In genomic region chr6:134924262-134924661, GRCm38 (mm10) we compare ENCODE assay signal across 14 mouse cellular contexts. TPM values are rescaled to one million over a fixed set of nuclear protein-coding genes. Genes with fewer than 3 reads are reported as not detected.
A peak's percentile ranks its signal among the peaks of the same experiment; 100 is the strongest.
DNase-seq lines count a peak whose midpoint lies in the region; ATAC-seq lines count a peak whose summit lies in the region.
"Had no signal": no experiment of that assay in that cellular context is flagged by ENCODE, and none has a peak within 500 bp of the region (broad histone marks: within the 10 kb centered on the region; RNA-seq: fewer than 3 reads in every experiment).

No protein-coding gene starts in this region.

- no peaks in the 10 kb centered on the region for H3K27me3 ChIP-seq in hindbrain, embryonic 14.5 days (ENCODE audit: control insufficient read depth, insufficient read depth, low read length)
- no peaks in the 10 kb centered on the region for H3K27me3 ChIP-seq in hindbrain, embryonic 12.5 days
- H3K27me3 ChIP-seq in neural tube, embryonic 12.5 days (replicated peaks) = no peaks in the 10 kb centered on the region
- no peaks in the 10 kb centered on the region for H3K27me3 ChIP-seq in hindbrain, embryonic 16.5 days (replicated peaks; ENCODE audit: control insufficient read depth, insufficient read depth, low read length)
- no peaks in the 10 kb centered on the region for H3K27me3 ChIP-seq in neural tube, embryonic 14.5 days (ENCODE audit: control insufficient read depth, insufficient read depth, low read length)
- no peaks in the 10 kb centered on the region for H3K27me3 ChIP-seq in heart, embryonic 12.5 days (replicated peaks)
- H3K27me3 ChIP-seq: kidney, embryonic 15.5 days; liver, embryonic 13.5 days had no signal

- no peak overlapping the region for H3K27ac ChIP-seq in hindbrain, embryonic 14.5 days
- no peak overlapping the region for H3K27ac ChIP-seq in hindbrain, embryonic 12.5 days
- no peak overlapping the region for H3K27ac ChIP-seq in neural tube, embryonic 12.5 days
- H3K27ac ChIP-seq in hindbrain, embryonic 16.5 days (ENCODE audit: low read depth, low read length) = no peak overlapping the region
- H3K27ac ChIP-seq in neural tube, embryonic 14.5 days (ENCODE audit: low read depth, low read length) = no peak overlapping the region
- H3K27ac ChIP-seq in heart, embryonic 12.5 days (ENCODE audit: poor library complexity, severe bottlenecking) = no peak overlapping the region
- H3K27ac ChIP-seq: kidney, embryonic 15.5 days had no signal

- H3K9ac ChIP-seq in hindbrain, embryonic 14.5 days = no peak overlapping the region; the same call in 1 of the 2 replicates
- H3K9ac ChIP-seq in hindbrain, embryonic 12.5 days = no peak overlapping the region
- no peak overlapping the region for H3K9ac ChIP-seq in neural tube, embryonic 12.5 days
- no peak overlapping the region for H3K9ac ChIP-seq in hindbrain, embryonic 16.5 days (ENCODE audit: low read depth, low read length)
- H3K9ac ChIP-seq in neural tube, embryonic 14.5 days (replicated peaks; ENCODE audit: low read depth, low read length) = no peak overlapping the region
- H3K9ac ChIP-seq in heart, embryonic 12.5 days = no peak overlapping the region
- H3K9ac ChIP-seq: kidney, embryonic 15.5 days had no signal

- ATAC-seq in hindbrain, embryonic 14.5 days (ENCODE audit: low FRiP score) = no peak
- ATAC-seq in hindbrain, embryonic 12.5 days (ENCODE audit: low FRiP score) = no peak
- ATAC-seq in neural tube, embryonic 12.5 days (ENCODE audit: low FRiP score, low read depth) = no peak
- ATAC-seq in hindbrain, embryonic 16.5 days = no peak
- no peak for ATAC-seq in neural tube, embryonic 14.5 days (ENCODE audit: low read depth)
- ATAC-seq in heart, embryonic 12.5 days (ENCODE audit: insufficient number of reproducible peaks, low FRiP score) = no peak

- peak overlapping the region; percentile 95 for H3K4me2 ChIP-seq in hindbrain, embryonic 14.5 days (replicated peaks)
- H3K4me2 ChIP-seq in hindbrain, embryonic 12.5 days (replicated peaks) = no peak overlapping the region; the same call in 1 of the 2 replicates
- H3K4me2 ChIP-seq in neural tube, embryonic 12.5 days (replicated peaks) = peak overlapping the region; percentile 45; the same call in 1 of the 2 replicates
- H3K4me2 ChIP-seq in hindbrain, embryonic 16.5 days (ENCODE audit: low read length) = peak overlapping the region; percentile 32
- no peak overlapping the region for H3K4me2 ChIP-seq in neural tube, embryonic 14.5 days (ENCODE audit: low read depth, low read length)
- H3K4me2 ChIP-seq in heart, embryonic 12.5 days = no peak overlapping the region
- H3K4me2 ChIP-seq: heart, embryonic 11.5 days; kidney, embryonic 15.5 days had no signal

- DNase-seq in hindbrain, embryonic 14.5 days (ENCODE audit: low spot score) = no peak
- no peak for DNase-seq in neural tube, embryonic 10.5 days (ENCODE audit: extremely low spot score, low spot score)
- no peak for DNase-seq in yolk sac, embryonic 10.5 days (ENCODE audit: low spot score)
- DNase-seq: adrenal gland, postnatal 14 days; liver, embryonic 13.5 days; retina, postnatal 1 day; thymus, postnatal 25 days had no signal

- H3K4me1 ChIP-seq in hindbrain, embryonic 14.5 days (replicated peaks; ENCODE audit: control insufficient read depth, insufficient read depth, low read length) = peaks cover 31% of the 10 kb centered on the region
- peaks cover 52% of the 10 kb centered on the region for H3K4me1 ChIP-seq in hindbrain, embryonic 12.5 days
- peaks cover 41% of the 10 kb centered on the region for H3K4me1 ChIP-seq in neural tube, embryonic 12.5 days
- peaks cover 25% of the 10 kb centered on the region for H3K4me1 ChIP-seq in hindbrain, embryonic 16.5 days (ENCODE audit: control insufficient read depth, insufficient read depth, low read depth, low read length)
- peaks cover 28% of the 10 kb centered on the region for H3K4me1 ChIP-seq in neural tube, embryonic 14.5 days (ENCODE audit: control insufficient read depth, insufficient read depth, low read length)
- H3K4me1 ChIP-seq in heart, embryonic 12.5 days (replicated peaks) = peaks cover 27% of the 10 kb centered on the region

- no peak overlapping the region for H3K4me3 ChIP-seq in hindbrain, embryonic 14.5 days (replicated peaks; ENCODE audit: low read length)
- H3K4me3 ChIP-seq in hindbrain, embryonic 12.5 days = no peak overlapping the region
- H3K4me3 ChIP-seq in neural tube, embryonic 12.5 days = no peak overlapping the region
- no peak overlapping the region for H3K4me3 ChIP-seq in hindbrain, embryonic 16.5 days (ENCODE audit: low read length)
- H3K4me3 ChIP-seq in neural tube, embryonic 14.5 days (ENCODE audit: low read depth, low read length) = peak overlapping the region; percentile 4; the same call in 1 of the 2 replicates
- H3K4me3 ChIP-seq in heart, embryonic 12.5 days = no peak overlapping the region
- H3K4me3 ChIP-seq: kidney, embryonic 15.5 days had no signal

- 72% methylated on average over 3 of the region's 3 CpGs for WGBS in hindbrain, embryonic 14.5 days
- WGBS in hindbrain, embryonic 12.5 days = 77% methylated on average over 3 of the region's 3 CpGs
- 77% methylated on average over 3 of the region's 3 CpGs for WGBS in neural tube, embryonic 12.5 days
- WGBS in hindbrain, embryonic 16.5 days = 65% methylated on average over 3 of the region's 3 CpGs
- WGBS in neural tube, embryonic 14.5 days = 70% methylated on average over 3 of the region's 3 CpGs
- WGBS in heart, embryonic 12.5 days = 70% methylated on average over 3 of the region's 3 CpGs

- H3K9me3 ChIP-seq in hindbrain, embryonic 14.5 days (ENCODE audit: control insufficient read depth, low read length) = no peaks in the 10 kb centered on the region
- no peaks in the 10 kb centered on the region for H3K9me3 ChIP-seq in hindbrain, embryonic 12.5 days (replicated peaks)
- no peaks in the 10 kb centered on the region for H3K9me3 ChIP-seq in neural tube, embryonic 12.5 days
- no peaks in the 10 kb centered on the region for H3K9me3 ChIP-seq in hindbrain, embryonic 16.5 days (ENCODE audit: control insufficient read depth, low read length)
- no peaks in the 10 kb centered on the region for H3K9me3 ChIP-seq in neural tube, embryonic 14.5 days (ENCODE audit: control insufficient read depth, low read length)
- H3K9me3 ChIP-seq in heart, embryonic 12.5 days (replicated peaks) = no peaks in the 10 kb centered on the region
- H3K9me3 ChIP-seq: kidney, embryonic 15.5 days; liver, embryonic 13.5 days had no signal

- no peaks in the 10 kb centered on the region for H3K36me3 ChIP-seq in hindbrain, embryonic 14.5 days (replicated peaks; ENCODE audit: control insufficient read depth, insufficient read depth)
- no peaks in the 10 kb centered on the region for H3K36me3 ChIP-seq in hindbrain, embryonic 12.5 days
- no peaks in the 10 kb centered on the region for H3K36me3 ChIP-seq in neural tube, embryonic 12.5 days
- H3K36me3 ChIP-seq in hindbrain, embryonic 16.5 days (ENCODE audit: control insufficient read depth, insufficient read depth, low read length) = no peaks in the 10 kb centered on the region
- no peaks in the 10 kb centered on the region for H3K36me3 ChIP-seq in neural tube, embryonic 14.5 days (ENCODE audit: control insufficient read depth, insufficient read depth, low read length)
- peaks cover 9% of the 10 kb centered on the region; the same call in 1 of the 2 replicates for H3K36me3 ChIP-seq in heart, embryonic 12.5 days

RNA-seq across cellular contexts. Expression of gene Cdkn1b, which starts 4.1 kb away (rescaled TPM):
- polyA plus RNA-seq in hindbrain, embryonic 14.5 days (2014; fragmentation: Nextera tagmentation; extraction: Ambion mirVana) = 18.5 and 19.0 TPM in 2 replicates
- 24.9 and 25.7 TPM in 2 replicates for polyA plus RNA-seq in hindbrain, embryonic 12.5 days (2016; fragmentation: Nextera tagmentation; extraction: Ambion mirVana)
- 21.0 and 24.8 TPM in 2 replicates for polyA plus RNA-seq in neural tube, embryonic 12.5 days (2016; fragmentation: Nextera tagmentation; extraction: Ambion mirVana)
- 12.6 and 15.1 TPM in 2 replicates for polyA plus RNA-seq in hindbrain, embryonic 16.5 days (2015; fragmentation: Nextera tagmentation; extraction: Ambion mirVana)
- 16.7 and 17.5 TPM in 2 replicates for polyA plus RNA-seq in neural tube, embryonic 14.5 days (2014; fragmentation: Nextera tagmentation; extraction: Ambion mirVana)
- polyA plus RNA-seq in heart, embryonic 12.5 days (2016; fragmentation: Nextera tagmentation; extraction: Ambion mirVana) = 16.8 and 17.4 TPM in 2 replicates

RNA-seq across cellular contexts. Expression of gene Gpr19, which starts 25.9 kb away (rescaled TPM):
- polyA plus RNA-seq in hindbrain, embryonic 14.5 days (2014; fragmentation: Nextera tagmentation; extraction: Ambion mirVana) = 34.0 and 37.1 TPM in 2 replicates
- 31.3 and 31.8 TPM in 2 replicates for polyA plus RNA-seq in hindbrain, embryonic 12.5 days (2016; fragmentation: Nextera tagmentation; extraction: Ambion mirVana)
- polyA plus RNA-seq in neural tube, embryonic 12.5 days (2016; fragmentation: Nextera tagmentation; extraction: Ambion mirVana) = 33.2 and 35.7 TPM in 2 replicates
- polyA plus RNA-seq in hindbrain, embryonic 16.5 days (2015; fragmentation: Nextera tagmentation; extraction: Ambion mirVana) = 36.1 and 41.3 TPM in 2 replicates
- polyA plus RNA-seq in neural tube, embryonic 14.5 days (2014; fragmentation: Nextera tagmentation; extraction: Ambion mirVana) = 35.9 and 37.3 TPM in 2 replicates
- 9.0 and 10.2 TPM in 2 replicates for polyA plus RNA-seq in heart, embryonic 12.5 days (2016; fragmentation: Nextera tagmentation; extraction: Ambion mirVana)

RNA-seq across cellular contexts. Expression of gene Apold1, which starts 57.3 kb away (rescaled TPM):
- 3.9 TPM in 2 replicates for polyA plus RNA-seq in hindbrain, embryonic 14.5 days (2014; fragmentation: Nextera tagmentation; extraction: Ambion mirVana)
- 4.5 TPM in 2 replicates for polyA plus RNA-seq in hindbrain, embryonic 12.5 days (2016; fragmentation: Nextera tagmentation; extraction: Ambion mirVana)
- 4.7 and 4.9 TPM in 2 replicates for polyA plus RNA-seq in neural tube, embryonic 12.5 days (2016; fragmentation: Nextera tagmentation; extraction: Ambion mirVana)
- polyA plus RNA-seq in hindbrain, embryonic 16.5 days (2015; fragmentation: Nextera tagmentation; extraction: Ambion mirVana) = 4.4 and 5.7 TPM in 2 replicates
- 3.8 TPM in 2 replicates for polyA plus RNA-seq in neural tube, embryonic 14.5 days (2014; fragmentation: Nextera tagmentation; extraction: Ambion mirVana)
- 5.4 and 5.8 TPM in 2 replicates for polyA plus RNA-seq in heart, embryonic 12.5 days (2016; fragmentation: Nextera tagmentation; extraction: Ambion mirVana)

Comparison
In these comparisons a context has a peak if more than half of its experiments do, and no peak if none do; other contexts are left out.
1. H3K4me2 ChIP-seq: peak in hindbrain, embryonic 14.5 days (single experiment), neural tube, embryonic 12.5 days (single experiment) and hindbrain, embryonic 16.5 days (single experiment); none in hindbrain, embryonic 12.5 days (single experiment), neural tube, embryonic 14.5 days (single experiment) and heart, embryonic 12.5 days (single experiment).